Mouse (Mus musculus) lung, postnatal 0 days (tissue): ENCODE data around the gene Cysltr1.

ENCODE experiments used
- CTCF ChIP-seq: IDR thresholded peaks from 2 replicates; pipeline ENCODE4 v1.5.1; 2016; ENCODE audit warnings: antibody characterized with exemption, mild to moderate bottlenecking
- EP300 ChIP-seq: IDR thresholded peaks from 2 replicates; pipeline ENCODE4 v1.6.1; 2016; ENCODE audit warnings: antibody characterized with exemption, mild to moderate bottlenecking, control low read depth

DNA sequence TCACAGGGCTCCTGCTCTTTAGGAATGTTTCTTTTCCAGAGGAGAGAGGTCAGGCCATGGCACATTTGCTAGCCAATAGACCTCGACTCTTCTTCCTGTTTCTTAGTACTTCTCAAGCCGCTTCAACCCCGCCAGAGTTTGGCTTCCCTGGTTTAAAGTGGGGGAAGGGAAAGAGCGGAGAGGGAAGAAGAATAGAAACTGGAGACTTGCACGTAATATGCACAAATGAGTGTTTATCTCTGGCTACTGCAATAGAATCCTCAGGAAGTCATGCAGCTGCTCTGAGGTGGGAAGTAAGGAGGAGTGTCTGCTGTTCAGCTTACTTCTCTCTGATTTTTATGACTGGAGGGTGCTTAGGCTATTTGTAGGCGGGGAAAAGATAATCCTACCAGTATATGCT, at the start of gene Cysltr1:
- TF ChIP-seq EP300 (no peak), CTCF (no peak)
